Mouse (Mus musculus): Measurements from ENCODE around the gene Ssx2ip. TPM values are rescaled to one million over a fixed set of nuclear protein-coding genes. Genes with fewer than 3 reads are reported as not detected.

Ssx2ip gene
- polyA plus RNA-seq, 1 experiment: 12.2 TPM

GRCm38 (mm10) chr3:146379740-146380466, 24.5 kb upstream of the Ssx2ip start:
- peak; percentile 85 for DNase-seq (ENCODE audit: low read depth)

GRCm38 (mm10) chr3:146380874-146381273, 23.6 kb upstream of the Ssx2ip start:
- DNase-seq (ENCODE audit: low read depth): no peak
- TF ChIP-seq POLR2A (IDR thresholded peaks at IDR 0.05; ENCODE audit: borderline replicate concordance, extremely low read depth, insufficient read depth, insufficient read length, poor library complexity, severe bottlenecking) (no peak), CTCF (IDR thresholded peaks at IDR 0.05; ENCODE audit: borderline replicate concordance, extremely low read depth, insufficient read depth, insufficient read length) (no peak)

More at GRCm38 (mm10) chr3:146379740-146380466, 24.5 kb upstream of the Ssx2ip start:
- no peak for TF ChIP-seq CTCF (IDR thresholded peaks at IDR 0.05; ENCODE audit: borderline replicate concordance, extremely low read depth, insufficient read depth, insufficient read length)
- no peak for TF ChIP-seq POLR2A (IDR thresholded peaks at IDR 0.05; ENCODE audit: borderline replicate concordance, extremely low read depth, insufficient read depth, insufficient read length, poor library complexity, severe bottlenecking)

GRCm38 (mm10) chr3:146381471-146381870, 23.0 kb upstream of the Ssx2ip start:
- no peak for TF ChIP-seq CTCF (IDR thresholded peaks at IDR 0.05; ENCODE audit: borderline replicate concordance, extremely low read depth, insufficient read depth, insufficient read length)
- no peak for TF ChIP-seq POLR2A (IDR thresholded peaks at IDR 0.05; ENCODE audit: borderline replicate concordance, extremely low read depth, insufficient read depth, insufficient read length, poor library complexity, severe bottlenecking)
- no peak for DNase-seq (ENCODE audit: low read depth)

- no peak for DNase-seq (ENCODE audit: low read depth)
- no peak for TF ChIP-seq CTCF (IDR thresholded peaks at IDR 0.05; ENCODE audit: borderline replicate concordance, extremely low read depth, insufficient read depth, insufficient read length)
- no peak for TF ChIP-seq POLR2A (IDR thresholded peaks at IDR 0.05; ENCODE audit: borderline replicate concordance, extremely low read depth, insufficient read depth, insufficient read length, poor library complexity, severe bottlenecking)
Measured at GRCm38 (mm10) chr3:146386800-146387199, 17.6 kb upstream of the Ssx2ip start.

- TF ChIP-seq POLR2A (IDR thresholded peaks at IDR 0.05; ENCODE audit: borderline replicate concordance, extremely low read depth, insufficient read depth, insufficient read length, poor library complexity, severe bottlenecking) (no peak), CTCF (IDR thresholded peaks at IDR 0.05; ENCODE audit: borderline replicate concordance, extremely low read depth, insufficient read depth, insufficient read length) (no peak)
- no peak for DNase-seq (ENCODE audit: low read depth)
Measured at GRCm38 (mm10) chr3:146392656-146393321, 11.7 kb upstream of the Ssx2ip start.

GRCm38 (mm10) chr3:146393641-146394100, 10.8 kb upstream of the Ssx2ip start:
- no peak for DNase-seq (ENCODE audit: low read depth)

GRCm38 (mm10) chr3:146396256-146396655, 8.2 kb upstream of the Ssx2ip start:
- TF ChIP-seq POLR2A (IDR thresholded peaks at IDR 0.05; ENCODE audit: borderline replicate concordance, extremely low read depth, insufficient read depth, insufficient read length, poor library complexity, severe bottlenecking) (no peak), CTCF (IDR thresholded peaks at IDR 0.05; ENCODE audit: borderline replicate concordance, extremely low read depth, insufficient read depth, insufficient read length) (no peak)
- DNase-seq (ENCODE audit: low read depth): no peak

More at GRCm38 (mm10) chr3:146393641-146394100, 10.8 kb upstream of the Ssx2ip start:
- TF ChIP-seq POLR2A (IDR thresholded peaks at IDR 0.05; ENCODE audit: borderline replicate concordance, extremely low read depth, insufficient read depth, insufficient read length, poor library complexity, severe bottlenecking) (no peak), CTCF (IDR thresholded peaks at IDR 0.05; ENCODE audit: borderline replicate concordance, extremely low read depth, insufficient read depth, insufficient read length) (no peak)

GRCm38 (mm10) chr3:146396934-146397333, 7.5 kb upstream of the Ssx2ip start:
- no peak for TF ChIP-seq CTCF (IDR thresholded peaks at IDR 0.05; ENCODE audit: borderline replicate concordance, extremely low read depth, insufficient read depth, insufficient read length)
- no peak for DNase-seq (ENCODE audit: low read depth)

- DNase-seq (ENCODE audit: low read depth): no peak
- TF ChIP-seq POLR2A (IDR thresholded peaks at IDR 0.05; ENCODE audit: borderline replicate concordance, extremely low read depth, insufficient read depth, insufficient read length, poor library complexity, severe bottlenecking) (no peak), CTCF (IDR thresholded peaks at IDR 0.05; ENCODE audit: borderline replicate concordance, extremely low read depth, insufficient read depth, insufficient read length) (no peak)
Measured at GRCm38 (mm10) chr3:146397847-146398246, 6.6 kb upstream of the Ssx2ip start.

GRCm38 (mm10) chr3:146399203-146399602, 5.2 kb upstream of the Ssx2ip start:
- no peak for DNase-seq (ENCODE audit: low read depth)
- TF ChIP-seq POLR2A (IDR thresholded peaks at IDR 0.05; ENCODE audit: borderline replicate concordance, extremely low read depth, insufficient read depth, insufficient read length, poor library complexity, severe bottlenecking) (no peak), CTCF (IDR thresholded peaks at IDR 0.05; ENCODE audit: borderline replicate concordance, extremely low read depth, insufficient read depth, insufficient read length) (no peak)

GRCm38 (mm10) chr3:146403770-146404169, 672 bp upstream of the Ssx2ip start:
- TF ChIP-seq CTCF (IDR thresholded peaks at IDR 0.05; ENCODE audit: borderline replicate concordance, extremely low read depth, insufficient read depth, insufficient read length): no peak
- TF ChIP-seq POLR2A (IDR thresholded peaks at IDR 0.05; ENCODE audit: borderline replicate concordance, extremely low read depth, insufficient read depth, insufficient read length, poor library complexity, severe bottlenecking): no peak
- peak; percentile 32 for DNase-seq (ENCODE audit: low read depth)
